8 mouse cellular contexts compared by ENCODE assay signal in genomic region chr16:49857504-49858160, GRCm38 (mm10). TPM values are rescaled to one million over a fixed set of nuclear protein-coding genes. Genes with fewer than 3 reads are reported as not detected.
DNase-seq lines count a peak whose midpoint lies in the region; ATAC-seq and TF ChIP-seq lines count a peak whose summit lies in the region.

No protein-coding gene starts in this region.

- ATAC-seq in embryonic facial prominence, embryonic 15.5 days (ENCODE audit: insufficient number of reproducible peaks, low FRiP score, low TSS enrichment, low read depth) = no peak
- no peak for ATAC-seq in hindbrain, embryonic 12.5 days (ENCODE audit: low FRiP score)
- no peak for ATAC-seq in stomach, postnatal 0 days (ENCODE audit: low FRiP score, low TSS enrichment)

- intact Hi-C loops in left cerebral cortex, postnatal 10 days (cut with DNase I) = loop anchor here (5.0 to 10.0 kb wide), 4 partner anchors 35 to 387 kb away; no protein-coding TSS in a partner anchor

- H3K9me3 ChIP-seq in embryonic facial prominence, embryonic 15.5 days (replicated peaks) = no peaks in the 10 kb centered on the region
- H3K9me3 ChIP-seq in hindbrain, embryonic 12.5 days (replicated peaks) = no peaks in the 10 kb centered on the region
- no peaks in the 10 kb centered on the region for H3K9me3 ChIP-seq in stomach, postnatal 0 days (ENCODE audit: control insufficient read depth, low read length)

- 2% methylated on average over 8 of the region's 8 CpGs for WGBS in thymus, adult 2 months
- 52% methylated on average over 8 of the region's 8 CpGs for WGBS in embryonic facial prominence, embryonic 15.5 days
- 60% methylated on average over 8 of the region's 8 CpGs for whole genome bisulfite sequencing in hindbrain, embryonic 12.5 days
- 53% methylated on average over 8 of the region's 8 CpGs for WGBS in stomach, postnatal 0 days

- TF ChIP-seq POLR2A in thymus, adult 2 months (IDR thresholded peaks at IDR 0.05; ENCODE audit: control insufficient read depth, extremely low read depth, insufficient read depth, low read length, poor library complexity) = no peak

- peak; percentile 42 for DNase-seq in thymus, adult 2 months
- no peak for DNase-seq in thymus, postnatal 36 days
- peak; percentile 50 for DNase-seq in lung, postnatal 25 days (ENCODE audit: low spot score)
- DNase-seq in stomach, postnatal 0 days (ENCODE audit: low spot score) = no peak
- no peak for DNase-seq in left cerebral cortex, postnatal 10 days (ENCODE audit: extremely low spot score in 1 of 2, low spot score in 2 of 2)
- no peak for DNase-seq in layer of hippocampus, postnatal 10 days (ENCODE audit: low spot score in 2 of 2)

- H3K4me3 ChIP-seq in thymus, adult 2 months (ENCODE audit: control insufficient read depth, insufficient read depth, low read length) = peak overlapping the region; percentile 49
- peak overlapping the region; percentile 25 for H3K4me3 ChIP-seq in embryonic facial prominence, embryonic 15.5 days (replicated peaks)
- peak overlapping the region; percentile 17 for H3K4me3 ChIP-seq in hindbrain, embryonic 12.5 days
- H3K4me3 ChIP-seq in stomach, postnatal 0 days (ENCODE audit: low read depth, low read length) = peak overlapping the region; percentile 27

- H3K36me3 ChIP-seq in thymus, adult 2 months (ENCODE audit: control insufficient read depth, insufficient read depth, low read length) = peaks cover 18% of the 10 kb centered on the region
- 0 out of 2 replicates have a peak, but pooled peaks cover 5% of the 10 kb centered on the region for H3K36me3 ChIP-seq in embryonic facial prominence, embryonic 15.5 days
- no peaks in the 10 kb centered on the region for H3K36me3 ChIP-seq in hindbrain, embryonic 12.5 days
- no peaks in the 10 kb centered on the region for H3K36me3 ChIP-seq in stomach, postnatal 0 days (ENCODE audit: control insufficient read depth, insufficient read depth, low read length)

- peak overlapping the region; percentile 77 for H3K27ac ChIP-seq in thymus, adult 2 months (ENCODE audit: control insufficient read depth, insufficient read depth, low read length)
- 0 out of 2 replicates have a peak overlapping the region, but pooled peaks have one; percentile 23 for H3K27ac ChIP-seq in embryonic facial prominence, embryonic 15.5 days (replicated peaks)
- no peak overlapping the region for H3K27ac ChIP-seq in hindbrain, embryonic 12.5 days
- H3K27ac ChIP-seq in stomach, postnatal 0 days (replicated peaks) = no peak overlapping the region; the same call in 1 of the 2 replicates

- no peak overlapping the region for H3K9ac ChIP-seq in embryonic facial prominence, embryonic 15.5 days
- no peak overlapping the region for H3K9ac ChIP-seq in hindbrain, embryonic 12.5 days
- peak overlapping the region; percentile 14; the same call in 1 of the 2 replicates for H3K9ac ChIP-seq in stomach, postnatal 0 days (ENCODE audit: low read length)

- H3K27me3 ChIP-seq in thymus, adult 2 months (ENCODE audit: control insufficient read depth, insufficient read depth, low read length) = no peaks in the 10 kb centered on the region
- H3K27me3 ChIP-seq in embryonic facial prominence, embryonic 15.5 days = no peaks in the 10 kb centered on the region
- H3K27me3 ChIP-seq in hindbrain, embryonic 12.5 days = no peaks in the 10 kb centered on the region
- H3K27me3 ChIP-seq in stomach, postnatal 0 days (ENCODE audit: control insufficient read depth, insufficient read depth, low read length) = no peaks in the 10 kb centered on the region

- H3K4me1 ChIP-seq in thymus, adult 2 months (replicated peaks; ENCODE audit: control insufficient read depth, insufficient read depth, low read length) = peaks cover 14% of the 10 kb centered on the region
- H3K4me1 ChIP-seq in embryonic facial prominence, embryonic 15.5 days = peaks cover 22% of the 10 kb centered on the region
- H3K4me1 ChIP-seq in hindbrain, embryonic 12.5 days = peaks cover 15% of the 10 kb centered on the region
- no peaks in the 10 kb centered on the region; the same call in 1 of the 2 replicates for H3K4me1 ChIP-seq in stomach, postnatal 0 days (replicated peaks; ENCODE audit: control insufficient read depth, insufficient read depth)

- peak overlapping the region; percentile 39 for H3K4me2 ChIP-seq in embryonic facial prominence, embryonic 15.5 days (replicated peaks)
- H3K4me2 ChIP-seq in hindbrain, embryonic 12.5 days (replicated peaks) = peak overlapping the region; percentile 68
- peak overlapping the region; percentile 54 for H3K4me2 ChIP-seq in stomach, postnatal 0 days (replicated peaks; ENCODE audit: low read depth)

- TF ChIP-seq EP300 in stomach, postnatal 0 days (optimal IDR thresholded peaks at IDR 0.05) = no peak

- no peak for TF ChIP-seq CTCF in thymus, adult 2 months (IDR thresholded peaks at IDR 0.05; ENCODE audit: borderline replicate concordance, control insufficient read depth, extremely low read depth, insufficient read depth, low read length, poor library complexity)
- no peak for TF ChIP-seq CTCF in stomach, postnatal 0 days (IDR thresholded peaks at IDR 0.05; ENCODE audit: low read depth)

RNA-seq across cellular contexts. Expression of gene Cd47, which starts 57.3 kb away (rescaled TPM):
- 112 and 127 TPM in 2 replicates for polyA plus RNA-seq in thymus, adult 2 months (2012; rRNA removed)
- 104 and 109 TPM in 2 replicates for polyA plus RNA-seq in embryonic facial prominence, embryonic 15.5 days (2015; fragmentation: Nextera tagmentation; extraction: Ambion mirVana)
- polyA plus RNA-seq in hindbrain, embryonic 12.5 days (2016; fragmentation: Nextera tagmentation; extraction: Ambion mirVana) = 92.0 and 95.1 TPM in 2 replicates
- 95.2 and 100 TPM in 2 replicates for polyA plus RNA-seq in stomach, postnatal 0 days (2015; fragmentation: Nextera tagmentation; extraction: Ambion mirVana)
- 100 to 1,000 TPM; 294 to 300 TPM for total RNA-seq in left cerebral cortex, postnatal 10 days (2021)
- total RNA-seq in layer of hippocampus, postnatal 10 days (2021) = 100 to 1,000 TPM; 214 to 228 TPM

Comparison
In these comparisons a context has a peak if more than half of its experiments do, and no peak if none do; other contexts are left out.
1. DNase-seq: peak in thymus, adult 2 months (single experiment) and lung, postnatal 25 days (single experiment); none in thymus, postnatal 36 days (0 of 2), stomach, postnatal 0 days (single experiment), left cerebral cortex, postnatal 10 days (0 of 2) and layer of hippocampus, postnatal 10 days (0 of 2).
2. H3K27ac ChIP-seq: peak in thymus, adult 2 months (single experiment) and embryonic facial prominence, embryonic 15.5 days (single experiment); none in hindbrain, embryonic 12.5 days (single experiment) and stomach, postnatal 0 days (single experiment).
3. Peak in every context shown above with its lines, with median percentiles within 50 percentile points of each other: H3K4me3 ChIP-seq and H3K4me2 ChIP-seq.